Mouse (Mus musculus) stomach, embryonic 15.5 days (tissue): ENCODE data around the gene Pdzd2. TPM values are rescaled to one million over a fixed set of nuclear protein-coding genes. Genes with fewer than 3 reads are reported as not detected.

Source experiments
- ATAC-seq: fragments of 200-750 bp; cut with Nextera tagmentation; 2 replicates; pipeline ENCODE4 v1.8.0; 2017; ENCODE audit warnings: low read depth, moderate number of reproducible peaks, moderate TSS enrichment; ENCODE audit not compliant: insufficient read depth, low FRiP score
- H3K27ac ChIP-seq: fragments of 300-500 bp; sonication (generic); 2 replicates; pipeline ENCODE4 v1.5.1; 2015; ENCODE audit warnings: mild to moderate bottlenecking, inconsistent platforms
- H3K27me3 ChIP-seq: fragments of 300-500 bp; sonication (generic); replicated peaks from 2 replicates; pipeline ENCODE4 v1.6.1; 2015; ENCODE audit warnings: inconsistent platforms
- H3K36me3 ChIP-seq: fragments of 300-500 bp; sonication (generic); 2 replicates; pipeline ENCODE4 v1.6.1; 2015; ENCODE audit warnings: inconsistent platforms
- H3K4me1 ChIP-seq: fragments of 300-500 bp; sonication (generic); 2 replicates; pipeline ENCODE4 v1.6.1; 2015; ENCODE audit warnings: inconsistent platforms
- H3K4me2 ChIP-seq: fragments of 300-500 bp; sonication (generic); 2 replicates; pipeline ENCODE4 v1.6.1; 2015; ENCODE audit warnings: mild to moderate bottlenecking, inconsistent platforms
- H3K4me3 ChIP-seq: fragments of 300-500 bp; sonication (generic); replicated peaks from 2 replicates; pipeline ENCODE4 v1.5.1; 2015; ENCODE audit warnings: inconsistent platforms
- H3K9ac ChIP-seq: fragments of 300-500 bp; sonication (generic); 2 replicates; pipeline ENCODE4 v1.6.1; 2015; ENCODE audit warnings: inconsistent platforms
- H3K9me3 ChIP-seq: fragments of 300-500 bp; sonication (generic); 2 replicates; pipeline ENCODE4 v1.6.1; 2016; ENCODE audit warnings: inconsistent platforms
- WGBS: fragments of 180-500 bp; shearing (Covaris S2); methylation state at CpG from one replicate; pipeline ENCODE4 v1.1.7; 2015; 5-methylcytosine and 5-hydroxymethylcytosine counted together
- polyA plus RNA-seq: library from polyadenylated mRNA; unstranded; fragments of >200 nt; fragmentation: Nextera tagmentation; extraction: Ambion mirVana; gene quantifications from 2 replicates; pipeline ENCODE4 v1.2.1, GENCODE M21; 2015

Pdzd2 gene
- polyA plus RNA-seq, 1 experiment from 2014 or later: 28.3 TPM

DNA sequence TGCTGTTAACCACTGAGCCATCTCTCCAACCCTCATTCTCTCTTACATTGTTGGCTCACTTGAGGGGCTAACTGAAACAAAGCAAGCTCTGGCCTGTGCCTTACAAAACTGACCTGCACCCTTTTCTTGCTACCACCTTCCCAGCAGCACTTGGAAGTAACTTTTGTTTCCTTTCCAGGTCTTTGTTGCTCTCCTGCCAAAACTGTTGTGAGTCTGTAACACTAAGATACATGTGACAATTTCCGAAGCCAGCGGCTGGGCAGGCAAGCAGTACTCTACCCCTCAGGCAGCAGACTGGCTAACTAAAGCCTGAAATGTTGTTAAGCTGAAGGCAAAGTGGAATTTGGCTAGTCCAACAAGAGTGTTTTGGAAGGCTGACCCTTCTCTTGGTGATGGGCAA is 251.4 kb downstream of the Pdzd2 start:
- Histone ChIP-seq H3K4me2 (no peak overlapping the region), H3K36me3 (no peaks in the 10 kb centered on the region), H3K27me3 (no peaks in the 10 kb centered on the region), H3K27ac (no peak overlapping the region), H3K4me1 (peaks cover 16% of the 10 kb centered on the region), H3K9me3 (no peaks in the 10 kb centered on the region), H3K4me3 (no peak overlapping the region), H3K9ac (no peak overlapping the region)
- 94% methylated on average over 2 of the region's 2 CpGs for WGBS
- ATAC-seq: no peak

DNA sequence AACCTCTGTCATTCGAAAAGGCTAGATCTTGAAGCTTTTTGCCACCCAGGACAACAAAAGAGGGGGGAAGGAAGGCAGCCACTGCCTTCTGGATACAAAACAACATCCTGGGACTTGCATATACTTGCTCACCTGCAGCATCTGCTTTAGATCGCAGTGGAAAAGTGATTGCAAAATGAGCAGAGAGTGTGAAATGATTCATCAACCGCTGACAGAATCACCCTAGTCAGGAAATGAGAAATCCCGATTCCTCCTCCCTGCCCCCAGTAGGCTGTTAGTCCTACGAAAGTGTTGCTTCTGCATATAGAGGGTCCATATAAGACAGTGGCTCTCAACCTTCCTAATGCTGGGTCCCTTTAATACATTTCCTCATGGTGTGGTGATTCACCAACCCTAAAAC is 258.5 kb downstream of the Pdzd2 start:
- ATAC-seq: no peak
- no peaks in the 10 kb centered on the region for H3K27me3 ChIP-seq
- 58% methylated on average over 5 of the region's 5 CpGs for WGBS
- no peak overlapping the region for H3K4me3 ChIP-seq
- no peaks in the 10 kb centered on the region for H3K36me3 ChIP-seq
- H3K4me2 ChIP-seq: no peak overlapping the region
- 0 out of 2 replicates have a peak, but pooled peaks cover 5% of the 10 kb centered on the region for H3K4me1 ChIP-seq
- H3K9ac ChIP-seq: no peak overlapping the region
- no peaks in the 10 kb centered on the region for H3K9me3 ChIP-seq
- H3K27ac ChIP-seq: no peak overlapping the region

DNA sequence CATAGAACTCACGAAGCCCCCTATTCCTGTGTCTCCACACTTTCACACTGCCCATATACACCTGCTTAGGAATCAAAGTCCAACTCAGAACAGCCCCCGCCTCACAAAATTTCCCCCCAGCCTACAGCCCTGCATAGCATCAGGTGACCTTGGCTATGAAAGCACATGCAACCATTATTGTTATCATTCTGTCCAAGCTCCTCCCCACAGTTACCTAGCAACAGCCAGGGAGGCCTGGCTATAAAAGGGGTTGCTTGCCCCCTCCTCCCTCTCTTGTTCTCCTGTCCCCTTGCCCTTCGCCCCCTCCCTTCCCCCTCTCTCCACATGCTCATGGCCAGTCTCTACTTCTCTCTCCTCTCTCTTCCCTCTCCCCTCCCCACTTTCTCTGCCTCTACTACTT is 259.4 kb downstream of the Pdzd2 start:
- Histone ChIP-seq H3K9me3 (no peaks in the 10 kb centered on the region), H3K4me2 (no peak overlapping the region), H3K27ac (no peak overlapping the region), H3K4me1 (0 out of 2 replicates have a peak, but pooled peaks cover 5% of the 10 kb centered on the region), H3K36me3 (no peaks in the 10 kb centered on the region), H3K9ac (no peak overlapping the region), H3K27me3 (no peaks in the 10 kb centered on the region), H3K4me3 (no peak overlapping the region)
- WGBS: 71% methylated on average over 3 of the region's 3 CpGs
- no peak; the same call in 1 of the 2 replicates for ATAC-seq

DNA sequence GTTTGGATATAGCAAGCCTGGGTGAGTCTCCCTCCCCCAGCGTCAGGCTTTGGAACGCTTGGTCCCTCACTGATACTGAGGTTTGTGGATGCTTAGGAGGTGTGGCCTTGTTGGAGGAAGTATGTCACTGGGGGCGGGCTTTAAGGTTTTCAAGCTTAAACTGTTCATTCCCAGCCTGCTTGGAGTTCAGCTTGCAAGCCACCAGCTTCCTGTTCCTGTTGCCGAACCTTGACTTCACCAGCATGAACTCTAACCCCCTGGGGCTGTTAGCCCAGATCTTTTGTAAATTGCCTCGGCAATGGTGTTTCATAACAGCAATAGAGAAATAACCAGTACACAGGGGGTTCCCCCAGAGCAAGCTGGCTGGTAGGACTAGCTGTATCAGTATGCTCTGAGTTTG is 260.4 kb downstream of the Pdzd2 start:
- WGBS: 68% methylated on average over 5 of the region's 5 CpGs
- Histone ChIP-seq H3K27me3 (no peaks in the 10 kb centered on the region), H3K9me3 (no peaks in the 10 kb centered on the region), H3K4me2 (no peak overlapping the region), H3K36me3 (no peaks in the 10 kb centered on the region), H3K4me1 (0 out of 2 replicates have a peak, but pooled peaks cover 5% of the 10 kb centered on the region), H3K4me3 (no peak overlapping the region), H3K9ac (no peak overlapping the region), H3K27ac (no peak overlapping the region)
- no peak for ATAC-seq

DNA sequence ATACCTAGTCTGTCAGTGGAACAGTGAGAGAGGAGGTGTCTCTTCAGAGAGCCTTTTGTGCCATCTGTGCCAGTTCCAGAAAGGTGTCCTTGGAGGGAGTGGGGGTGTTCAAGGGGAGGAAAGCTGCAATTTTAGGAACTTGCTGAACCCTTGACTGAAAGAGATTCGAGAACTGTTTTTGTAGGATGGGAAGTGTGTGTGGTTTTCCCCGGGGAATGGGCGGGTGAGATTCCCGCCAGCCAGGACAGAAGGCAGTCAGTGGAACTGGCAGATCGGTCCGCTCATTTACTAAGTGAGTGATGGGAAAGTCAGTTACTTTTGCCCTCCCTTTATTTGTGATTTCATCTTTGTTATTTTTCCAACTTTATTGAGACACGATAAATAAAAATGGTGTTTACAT is 266.1 kb downstream of the Pdzd2 start:
- Histone ChIP-seq H3K4me1 (no peaks in the 10 kb centered on the region), H3K4me3 (no peak overlapping the region), H3K4me2 (no peak overlapping the region), H3K9ac (no peak overlapping the region), H3K36me3 (no peaks in the 10 kb centered on the region), H3K27ac (no peak overlapping the region), H3K9me3 (no peaks in the 10 kb centered on the region), H3K27me3 (no peaks in the 10 kb centered on the region)
- ATAC-seq: no peak
- 81% methylated on average over 7 of the region's 7 CpGs for WGBS

DNA sequence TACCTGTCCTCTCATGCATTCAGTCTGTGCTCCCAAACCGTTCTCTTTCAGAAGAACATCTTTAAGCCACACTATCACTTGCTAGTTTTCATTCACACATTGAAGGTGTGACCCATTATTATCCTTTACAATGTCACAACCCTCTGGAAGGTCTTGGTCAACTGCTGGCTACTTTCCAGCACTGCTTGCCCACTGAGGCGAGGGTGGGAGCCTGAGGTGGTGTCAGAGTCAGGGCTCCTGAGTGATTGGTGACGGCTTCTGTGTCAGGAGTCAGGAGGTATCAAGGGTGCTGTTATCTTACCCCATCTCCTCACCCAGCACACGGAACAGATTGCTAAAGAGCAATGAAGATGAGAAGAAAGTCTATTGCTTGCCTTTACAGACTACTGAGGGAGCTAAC is 267.1 kb downstream of the Pdzd2 start:
- Histone ChIP-seq H3K4me3 (no peak overlapping the region), H3K4me1 (no peaks in the 10 kb centered on the region), H3K9me3 (no peaks in the 10 kb centered on the region), H3K4me2 (no peak overlapping the region), H3K27ac (no peak overlapping the region), H3K9ac (no peak overlapping the region), H3K36me3 (no peaks in the 10 kb centered on the region), H3K27me3 (no peaks in the 10 kb centered on the region)
- WGBS: 85% methylated on average over 4 of the region's 4 CpGs
- no peak for ATAC-seq

DNA sequence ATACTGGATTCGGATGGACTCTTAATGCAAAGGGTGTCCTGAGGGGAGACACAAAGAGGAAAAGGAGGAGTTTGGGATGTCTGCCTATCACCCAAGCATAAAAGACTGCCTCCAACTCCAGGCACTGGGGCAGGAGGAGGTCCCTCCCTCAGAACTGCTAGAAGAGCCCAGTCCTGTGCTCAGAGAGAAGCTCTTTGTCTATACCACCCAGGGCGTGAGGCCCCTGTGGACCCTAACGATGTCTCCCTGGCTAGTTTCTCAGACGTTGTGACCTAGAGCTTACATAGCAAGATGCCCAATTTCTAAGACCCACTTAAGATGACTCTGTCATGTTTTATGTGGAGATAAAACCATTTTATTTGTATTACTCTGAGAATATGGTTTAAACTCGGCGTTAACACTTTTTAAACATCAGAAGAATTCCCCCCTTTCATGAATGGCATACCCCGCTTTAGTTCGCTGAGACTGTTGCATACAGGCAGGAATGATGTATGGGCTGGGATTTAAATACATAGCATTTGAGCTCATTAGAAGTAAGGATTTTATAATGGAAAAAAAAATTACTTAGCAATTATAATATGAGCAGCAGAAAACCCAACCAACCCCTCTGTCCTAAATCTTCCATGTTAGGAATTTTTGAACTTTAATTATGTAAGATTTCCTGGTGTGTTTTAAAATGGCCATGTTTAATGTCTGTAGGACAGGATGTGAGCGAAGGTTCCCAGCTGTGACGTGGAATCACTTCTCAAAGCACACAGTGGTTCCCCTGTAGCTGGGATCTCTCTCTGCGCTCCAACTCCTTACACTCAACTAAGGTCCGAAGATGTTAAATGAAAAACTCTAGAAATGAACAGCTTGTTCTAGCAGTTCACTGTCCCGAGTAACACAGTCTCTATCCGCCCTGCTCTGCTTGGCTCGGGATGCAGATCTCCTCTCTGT is 268.6 kb downstream of the Pdzd2 start:
- Histone ChIP-seq H3K4me1 (no peaks in the 10 kb centered on the region), H3K4me3 (no peak overlapping the region), H3K27ac (peak overlapping the region; percentile 41; the same call in 1 of the 2 replicates), H3K9ac (no peak overlapping the region), H3K4me2 (no peak overlapping the region), H3K27me3 (no peaks in the 10 kb centered on the region), H3K9me3 (no peaks in the 10 kb centered on the region), H3K36me3 (no peaks in the 10 kb centered on the region)
- 41% methylated on average over 15 of the region's 15 CpGs for WGBS
- ATAC-seq: no peak

DNA sequence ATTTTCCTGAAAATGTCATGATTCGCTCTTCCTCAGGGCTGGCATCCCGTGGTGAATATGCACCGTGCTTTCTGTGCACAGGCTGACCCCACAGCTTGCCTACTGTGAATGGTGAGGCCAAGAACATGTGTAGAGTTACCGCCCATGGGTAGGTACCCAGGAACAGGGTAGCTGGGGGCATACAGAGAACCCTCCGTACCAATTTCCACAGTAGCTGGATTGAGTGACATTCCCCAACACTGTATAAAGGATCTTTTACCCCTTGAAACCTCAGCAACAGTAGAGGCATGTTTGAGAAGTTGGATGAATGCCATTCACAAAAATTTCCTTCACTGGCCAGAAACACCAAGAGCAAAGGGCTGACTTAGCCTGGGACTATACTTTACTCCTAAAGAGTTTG is 271.1 kb downstream of the Pdzd2 start:
- no peak for ATAC-seq
- WGBS: 75% methylated on average over 5 of the region's 5 CpGs

DNA sequence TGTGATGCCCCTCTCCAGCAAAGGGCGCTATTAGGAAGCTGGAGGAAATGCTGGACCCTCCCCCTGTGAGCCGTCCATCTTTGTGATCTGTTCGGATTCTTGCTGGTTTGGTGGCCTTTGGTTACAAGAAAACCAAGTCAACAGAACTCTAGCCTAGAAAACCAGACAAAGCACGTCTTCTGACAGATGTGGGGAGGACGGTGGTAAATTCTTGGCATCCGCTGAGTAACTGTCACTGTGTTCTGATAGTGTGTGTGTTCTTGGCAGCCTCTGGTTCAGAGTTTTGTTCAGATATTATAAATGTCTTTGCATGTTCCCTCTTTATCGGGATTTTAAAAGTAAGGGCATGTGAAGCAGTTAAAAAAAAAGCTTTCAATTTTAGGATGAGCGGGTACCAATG is 274.0 kb downstream of the Pdzd2 start:
- Histone ChIP-seq H3K36me3 (no peaks in the 10 kb centered on the region), H3K9me3 (no peaks in the 10 kb centered on the region), H3K27ac (no peak overlapping the region), H3K9ac (no peak overlapping the region), H3K27me3 (no peaks in the 10 kb centered on the region), H3K4me3 (no peak overlapping the region), H3K4me2 (no peak overlapping the region), H3K4me1 (no peaks in the 10 kb centered on the region)
- 72% methylated on average over 8 of the region's 8 CpGs for WGBS
- no peak for ATAC-seq

More for the DNA sequence above, 271.1 kb downstream of the Pdzd2 start:
- H3K27me3 ChIP-seq: no peaks in the 10 kb centered on the region
- no peak overlapping the region for H3K4me3 ChIP-seq
- no peak overlapping the region for H3K9ac ChIP-seq
- H3K4me1 ChIP-seq: no peaks in the 10 kb centered on the region
- no peak overlapping the region for H3K4me2 ChIP-seq
- no peaks in the 10 kb centered on the region for H3K9me3 ChIP-seq
- H3K27ac ChIP-seq: no peak overlapping the region
- H3K36me3 ChIP-seq: no peaks in the 10 kb centered on the region

DNA sequence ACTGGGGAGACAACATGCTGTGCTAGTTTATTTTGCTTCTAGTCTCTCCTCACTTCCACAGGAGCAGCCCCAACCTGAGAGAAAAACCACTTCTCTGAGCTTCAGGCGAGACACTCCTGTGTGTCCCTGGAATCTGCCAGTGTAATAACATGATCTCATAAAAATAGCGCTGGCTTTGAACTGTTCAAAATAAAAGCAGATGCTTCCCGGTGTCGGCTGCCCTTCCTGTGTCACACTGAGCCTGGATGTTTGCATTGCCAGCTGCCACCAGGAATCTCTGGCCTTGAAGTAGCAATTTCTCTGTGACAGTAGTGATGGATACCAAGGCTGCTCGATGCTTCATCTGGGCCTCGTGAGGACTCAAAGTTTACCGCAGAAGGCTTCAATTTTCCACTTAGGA is 282.9 kb downstream of the Pdzd2 start:
- Histone ChIP-seq H3K9ac (no peak overlapping the region), H3K27me3 (no peaks in the 10 kb centered on the region), H3K36me3 (no peaks in the 10 kb centered on the region), H3K27ac (no peak overlapping the region), H3K9me3 (no peaks in the 10 kb centered on the region), H3K4me1 (no peaks in the 10 kb centered on the region), H3K4me3 (no peak overlapping the region), H3K4me2 (no peak overlapping the region)
- no peak for ATAC-seq
- 35% methylated on average over 7 of the region's 7 CpGs for WGBS

DNA sequence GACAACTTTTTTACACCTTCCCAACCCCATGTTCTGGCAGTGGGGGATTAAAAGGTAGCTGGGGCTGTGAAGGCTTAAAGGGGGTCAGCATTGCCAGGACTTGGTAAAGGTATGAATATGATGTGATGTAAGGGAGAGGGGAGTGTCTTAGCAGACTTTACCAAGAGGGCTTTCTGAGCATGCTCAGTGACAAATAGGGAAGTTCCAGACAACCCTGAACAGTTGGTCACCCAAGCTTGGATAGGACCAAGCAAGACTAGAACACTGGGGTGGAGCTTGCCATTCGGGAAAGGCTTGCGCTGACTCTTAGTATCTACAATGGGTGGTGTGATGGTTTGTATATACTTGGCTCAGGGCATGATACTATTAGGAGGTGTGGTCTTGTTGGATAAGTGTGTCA is 286.4 kb downstream of the Pdzd2 start:
- H3K4me3 ChIP-seq: no peak overlapping the region
- H3K27me3 ChIP-seq: no peaks in the 10 kb centered on the region
- no peak overlapping the region for H3K9ac ChIP-seq
- no peaks in the 10 kb centered on the region for H3K4me1 ChIP-seq
- H3K27ac ChIP-seq: no peak overlapping the region
- no peaks in the 10 kb centered on the region for H3K36me3 ChIP-seq
- H3K4me2 ChIP-seq: no peak overlapping the region
- H3K9me3 ChIP-seq: no peaks in the 10 kb centered on the region
- WGBS: 94% methylated on average over 2 of the region's 2 CpGs
- no peak for ATAC-seq

DNA sequence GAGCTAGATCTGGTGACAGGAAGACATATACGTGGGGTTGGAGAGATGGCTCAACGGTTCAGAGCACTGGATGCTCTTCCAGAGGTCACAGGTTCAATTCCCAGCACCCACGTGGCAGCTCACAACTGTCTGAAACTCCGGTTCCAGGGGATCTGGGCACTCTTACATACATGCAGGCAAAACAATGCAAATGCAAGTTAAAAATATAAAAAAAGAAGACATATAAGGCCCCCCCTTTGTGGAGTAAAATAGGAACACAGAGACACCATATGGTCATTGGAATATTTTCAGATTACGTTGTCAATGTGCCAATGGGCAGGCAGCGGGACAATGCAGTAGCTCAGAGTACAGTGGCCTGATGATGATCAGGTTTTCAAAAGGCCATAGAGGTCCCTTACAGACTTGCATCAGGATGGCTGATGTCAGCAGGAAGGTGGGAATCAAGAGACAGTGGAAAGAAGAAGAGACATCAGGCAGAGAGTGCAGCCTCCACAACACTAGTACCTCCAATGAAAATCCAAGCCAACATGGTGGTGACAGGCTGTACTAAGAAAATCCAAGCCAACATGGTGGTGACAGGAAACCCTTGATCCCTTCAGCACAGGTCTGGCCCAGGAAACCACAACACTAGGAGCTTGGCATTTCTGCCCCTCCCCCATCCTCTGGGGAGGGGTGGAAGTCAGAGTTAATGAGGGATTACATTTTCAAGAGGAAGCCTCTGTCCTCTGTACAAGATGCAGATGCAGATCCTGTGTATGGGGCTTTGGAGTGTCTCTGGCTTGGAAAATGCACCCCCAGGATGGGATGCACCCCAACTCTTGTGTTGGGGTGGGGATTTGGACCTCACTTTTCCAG is 287.4 kb downstream of the Pdzd2 start:
- WGBS: 80% methylated on average over 6 of the region's 6 CpGs
- H3K4me3 ChIP-seq: no peak overlapping the region
- ATAC-seq: no peak
- H3K9ac ChIP-seq: no peak overlapping the region
- no peaks in the 10 kb centered on the region for H3K36me3 ChIP-seq
- no peak overlapping the region for H3K4me2 ChIP-seq
- no peaks in the 10 kb centered on the region for H3K27me3 ChIP-seq
- no peaks in the 10 kb centered on the region for H3K4me1 ChIP-seq
- no peaks in the 10 kb centered on the region for H3K9me3 ChIP-seq
- no peak overlapping the region for H3K27ac ChIP-seq
